Mouse (Mus musculus) lung, adult 18-20 months (tissue): ENCODE measurements around the gene Lmf1.

Experiments used
- DNase-seq, 2 experiments: peaks; one replicate each; pipeline ENCODE4 v3.0.0; 2022; ENCODE audit warnings: mixed read lengths in 2 of 2

Gene Lmf1

GRCm38 (mm10) chr17:25568880-25569279, 10.0 kb upstream of the Lmf1 start:
- DNase-seq = no peak

GRCm38 (mm10) chr17:25569833-25570647, 8.8 kb upstream of the Lmf1 start:
- no peak for DNase-seq

GRCm38 (mm10) chr17:25570648-25571452, 8.0 kb upstream of the Lmf1 start, which contains the start of gene Sox8:
Gene Sox8, minus strand, starts transcription at chr17:25570686.
- peak; percentile 83 to 86 for DNase-seq

- DNase-seq = no peak
Measured at GRCm38 (mm10) chr17:25571453-25571820, 7.4 kb upstream of the Lmf1 start.

GRCm38 (mm10) chr17:25575208-25575971, 3.5 kb upstream of the Lmf1 start:
- no peak for DNase-seq

- no peak for DNase-seq
Measured at GRCm38 (mm10) chr17:25576034-25576433, 2.9 kb upstream of the Lmf1 start.

GRCm38 (mm10) chr17:25577263-25577662, 1.6 kb upstream of the Lmf1 start:
- DNase-seq = no peak

GRCm38 (mm10) chr17:25577702-25578101, 1.2 kb upstream of the Lmf1 start:
- DNase-seq = no peak

- DNase-seq = no peak
Measured at GRCm38 (mm10) chr17:25579332-25580047, 605 bp downstream of the Lmf1 start.

GRCm38 (mm10) chr17:25582076-25582475, 3.2 kb downstream of the Lmf1 start:
- no peak for DNase-seq

- no peak for DNase-seq
Measured at GRCm38 (mm10) chr17:25583099-25583498, 4.2 kb downstream of the Lmf1 start.

- DNase-seq = no peak
Measured at GRCm38 (mm10) chr17:25583858-25584257, 5.0 kb downstream of the Lmf1 start.

GRCm38 (mm10) chr17:25584646-25585045, 5.8 kb downstream of the Lmf1 start:
- DNase-seq = no peak

- DNase-seq = no peak
Measured at GRCm38 (mm10) chr17:25590068-25590467, 11.2 kb downstream of the Lmf1 start.

- DNase-seq = no peak
Measured at GRCm38 (mm10) chr17:25590985-25591384, 12.1 kb downstream of the Lmf1 start.

- no peak for DNase-seq
Measured at GRCm38 (mm10) chr17:25592336-25592735, 13.5 kb downstream of the Lmf1 start.

- DNase-seq = no peak
Measured at GRCm38 (mm10) chr17:25593411-25594261, 14.8 kb downstream of the Lmf1 start.

- no peak for DNase-seq
Measured at GRCm38 (mm10) chr17:25595495-25595894, 16.6 kb downstream of the Lmf1 start.

GRCm38 (mm10) chr17:25597537-25597936, 18.7 kb downstream of the Lmf1 start:
- DNase-seq = no peak

- no peak for DNase-seq
Measured at GRCm38 (mm10) chr17:25602366-25602765, 23.5 kb downstream of the Lmf1 start.

GRCm38 (mm10) chr17:25604234-25604633, 25.3 kb downstream of the Lmf1 start:
- DNase-seq = no peak
